Mouse (Mus musculus) heart, postnatal 0 days (tissue): Measurements from ENCODE around the gene Olfr551. TPM values are rescaled to one million over a fixed set of nuclear protein-coding genes. Genes with fewer than 3 reads are reported as not detected.

Experiments used
- ATAC-seq: fragments of 200-750 bp; cut with Nextera tagmentation; 2 replicates; pipeline ENCODE4 v1.8.0; 2017; ENCODE audit warnings: low read depth, moderate number of reproducible peaks, moderate library complexity; ENCODE audit not compliant: insufficient read depth
- DNase-seq: peaks from one replicate; pipeline ENCODE4 v3.0.0-alpha.2; 2016; ENCODE audit warnings: low spot score
- H3K27ac ChIP-seq: fragments of 300-500 bp; sonication (generic); 2 replicates; pipeline ENCODE4 v1.5.1; 2014; ENCODE audit warnings: low read depth, mild to moderate bottlenecking
- H3K27me3 ChIP-seq: fragments of 300-500 bp; sonication (generic); 2 replicates; pipeline ENCODE4 v1.6.1; 2014; ENCODE audit warnings: low read length, mixed read lengths; ENCODE audit not compliant: control insufficient read depth, insufficient read depth
- H3K36me3 ChIP-seq: fragments of 300-500 bp; sonication (generic); replicated peaks from 2 replicates; pipeline ENCODE4 v1.6.1; 2014; ENCODE audit warnings: low read length, mixed read lengths; ENCODE audit not compliant: control insufficient read depth, insufficient read depth
- H3K4me1 ChIP-seq: fragments of 300-500 bp; sonication (generic); 2 replicates; pipeline ENCODE4 v1.6.1; 2014; ENCODE audit warnings: antibody characterized with exemption; ENCODE audit not compliant: control insufficient read depth, insufficient read depth
- H3K4me2 ChIP-seq: fragments of 300-500 bp; sonication (generic); 2 replicates; pipeline ENCODE4 v1.6.1; 2014; ENCODE audit warnings: low read depth, mild to moderate bottlenecking, low read length, moderate library complexity
- H3K4me3 ChIP-seq: fragments of 300-500 bp; sonication (generic); 2 replicates; pipeline ENCODE4 v1.5.1; 2014; ENCODE audit warnings: low read depth, low read length
- H3K9ac ChIP-seq: fragments of 300-500 bp; sonication (generic); replicated peaks from 2 replicates; pipeline ENCODE4 v1.6.1; 2014; ENCODE audit warnings: low read depth, low read length, mixed read lengths
- H3K9me3 ChIP-seq: fragments of 300-500 bp; sonication (generic); replicated peaks from 2 replicates; pipeline ENCODE4 v1.6.1; 2016; ENCODE audit warnings: low read length; ENCODE audit not compliant: control insufficient read depth
- CTCF ChIP-seq: IDR thresholded peaks from 2 replicates; pipeline ENCODE4 v1.5.1; 2016; ENCODE audit warnings: antibody characterized with exemption, control low read depth, low read depth
- EP300 ChIP-seq: IDR thresholded peaks from 2 replicates; pipeline ENCODE4 v1.6.1; 2016; ENCODE audit warnings: antibody characterized with exemption, low read depth
- WGBS: fragments of 180-500 bp; shearing (Covaris S2); extraction: QIAGEN DNeasy Blood & Tissue Kit; methylation state at CpG from one replicate; pipeline ENCODE4 v1.1.7; 2014; 5-methylcytosine and 5-hydroxymethylcytosine counted together
- polyA plus RNA-seq: library from polyadenylated mRNA; unstranded; fragments of >200 nt; fragmentation: Nextera tagmentation; extraction: Ambion mirVana; gene quantifications from 2 replicates; pipeline ENCODE4 v1.2.1, GENCODE M21; 2015
- total RNA-seq: library from RNA; depleted of rRNA; stranded (reverse); fragments of >200 nt; gene quantifications from 2 replicates; pipeline ENCODE4 v1.2.3, GENCODE M21; 2014; ENCODE audit warnings: low replicate concordance

The Olfr551 gene
- total and polyA plus RNA-seq, 2 experiments from 2014 or later = not detected

DNA sequence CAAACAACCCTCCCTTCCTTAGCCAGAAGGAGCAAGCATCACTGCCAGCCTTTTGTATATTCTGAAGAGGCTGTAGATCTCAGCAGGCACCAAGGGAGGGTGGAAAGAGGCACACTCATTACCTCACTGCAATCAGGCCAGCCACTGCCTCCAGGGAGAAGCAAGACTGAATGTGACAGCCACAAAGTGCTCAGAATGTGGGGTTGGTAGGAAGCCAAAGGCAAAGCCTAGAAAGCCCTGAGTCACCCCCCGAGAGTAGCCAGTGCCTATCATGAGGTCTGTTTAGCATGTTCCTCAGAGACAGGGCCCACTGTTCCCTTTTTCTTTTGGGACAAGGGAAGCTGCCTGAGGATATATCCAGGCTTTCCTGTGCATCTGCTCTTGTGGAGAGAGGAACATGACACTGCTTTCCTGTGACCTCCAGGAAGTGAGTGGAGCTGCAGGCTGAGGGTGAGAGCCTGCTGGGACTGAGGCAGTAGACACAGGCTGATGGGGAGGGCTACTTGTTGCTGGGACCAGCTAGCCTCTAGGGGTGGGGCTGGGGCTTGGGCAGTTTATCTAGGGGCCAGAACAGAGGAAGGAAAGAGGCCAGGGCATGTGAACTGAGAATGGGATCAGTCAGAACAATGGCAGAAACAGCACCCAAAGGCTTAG lies 5.8 kb upstream of the Olfr551 start, which contains the start of gene Olfr552:
Gene Olfr552 (plus strand): TSS at position 393 of the 654 bp plus-strand sequence.
- WGBS = 30% methylated on average over 1 of the region's 1 CpGs
- no peaks in the 10 kb centered on the region for H3K9me3 ChIP-seq
- TF ChIP-seq EP300 = no peak
- no peak for TF ChIP-seq CTCF
- H3K4me3 ChIP-seq = no peak within 1 kb of the TSS
- DNase-seq (no peak), ATAC-seq (no peak)
- no peak within 1 kb of the TSS for H3K27ac ChIP-seq
- H3K36me3 ChIP-seq = no peaks in the 10 kb centered on the region
- no peaks in the 10 kb centered on the region for H3K4me1 ChIP-seq
- H3K4me2 ChIP-seq = no peak within 1 kb of the TSS
- no peak within 1 kb of the TSS for H3K9ac ChIP-seq
- H3K27me3 ChIP-seq = no peaks in the 10 kb centered on the region

GRCm38 (mm10) chr7:102575998-102576397 lies 15.7 kb downstream of the Olfr551 start:
- Histone ChIP-seq H3K9me3 (no peaks in the 10 kb centered on the region), H3K4me1 (no peaks in the 10 kb centered on the region), H3K4me3 (no peak overlapping the region), H3K36me3 (no peaks in the 10 kb centered on the region), H3K27ac (no peak overlapping the region), H3K9ac (no peak overlapping the region), H3K4me2 (no peak overlapping the region), H3K27me3 (no peaks in the 10 kb centered on the region)
- no peak for ATAC-seq
- 54% methylated on average over 6 of the region's 6 CpGs for WGBS
- DNase-seq = no peak
- TF ChIP-seq CTCF (no peak), EP300 (no peak)

DNA sequence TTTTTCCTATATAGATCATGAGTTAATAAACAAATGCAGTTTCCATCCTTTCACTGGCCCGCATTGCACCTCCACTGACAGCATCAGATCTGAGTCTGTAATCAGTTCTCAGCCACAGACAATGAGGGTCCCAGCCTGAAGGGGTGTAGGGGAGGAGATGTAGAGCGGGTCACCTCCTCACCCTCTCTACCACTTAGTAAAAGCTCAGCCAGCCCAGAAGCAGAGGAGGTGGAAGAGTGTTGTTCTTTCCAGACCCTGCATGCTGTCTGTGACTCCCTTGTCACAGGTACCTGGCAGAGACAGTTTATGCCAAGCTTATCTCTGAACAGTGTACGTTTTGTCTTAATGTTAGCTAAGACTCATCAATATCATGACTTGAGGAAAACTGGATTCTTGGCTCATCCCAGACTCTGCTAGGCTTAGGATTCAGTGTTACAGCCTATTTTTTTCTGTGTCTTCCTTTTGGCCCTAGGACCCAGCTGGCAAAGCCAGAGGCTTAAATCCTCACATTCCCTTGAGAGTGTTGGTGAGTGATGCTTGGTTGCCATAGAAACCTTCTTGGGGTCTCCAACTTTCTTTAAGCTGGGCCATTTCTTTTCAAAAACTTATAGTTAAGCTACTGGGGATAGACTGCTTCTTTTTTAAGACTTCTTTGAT lies 18.4 kb downstream of the Olfr551 start:
- Histone ChIP-seq H3K27me3 (no peaks in the 10 kb centered on the region), H3K36me3 (no peaks in the 10 kb centered on the region), H3K9ac (no peak overlapping the region), H3K4me2 (no peak overlapping the region), H3K9me3 (no peaks in the 10 kb centered on the region), H3K4me3 (no peak overlapping the region), H3K27ac (no peak overlapping the region), H3K4me1 (no peaks in the 10 kb centered on the region)
- DNase-seq = no peak
- no peak for ATAC-seq
- WGBS = 72% methylated on average over 3 of the region's 3 CpGs
- TF ChIP-seq CTCF (no peak), EP300 (no peak)

DNA sequence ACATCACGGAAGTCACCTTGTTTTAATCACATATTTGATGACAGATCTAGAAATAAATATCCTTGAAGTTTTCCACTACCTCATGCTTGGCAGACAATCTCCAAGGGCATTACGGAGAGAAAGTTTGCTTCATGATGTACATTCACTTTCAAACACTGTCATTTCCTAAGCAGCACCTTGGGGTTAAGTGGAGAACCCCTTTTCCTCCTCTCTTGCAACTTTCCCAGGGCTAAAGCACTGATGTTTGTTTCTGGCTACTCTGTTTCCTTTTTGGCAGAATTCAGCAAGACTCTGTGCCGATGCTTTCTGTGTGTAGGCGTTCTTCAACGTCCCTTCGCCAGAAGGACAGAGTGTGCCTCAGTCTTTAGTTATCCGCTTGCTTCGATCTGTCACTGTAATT lies 20.5 kb downstream of the Olfr551 start, which contains the start of gene Olfr550:
Gene Olfr550 (plus strand): TSS at position 301 of the 400 bp plus-strand sequence.
- H3K36me3 ChIP-seq = no peaks in the 10 kb centered on the region
- WGBS = 82% methylated on average over 8 of the region's 8 CpGs
- no peaks in the 10 kb centered on the region for H3K9me3 ChIP-seq
- no peaks in the 10 kb centered on the region for H3K4me1 ChIP-seq
- no peaks in the 10 kb centered on the region for H3K27me3 ChIP-seq
- H3K4me3 ChIP-seq = no peak within 1 kb of the TSS
- ATAC-seq (no peak), DNase-seq (no peak)
- no peak within 1 kb of the TSS for H3K4me2 ChIP-seq
- TF ChIP-seq CTCF = no peak
- TF ChIP-seq EP300 = no peak
- no peak within 1 kb of the TSS for H3K9ac ChIP-seq
- H3K27ac ChIP-seq = no peak within 1 kb of the TSS

- Histone ChIP-seq H3K27ac (no peak overlapping the region), H3K36me3 (peaks cover 17% of the 10 kb centered on the region; the same call in 1 of the 2 replicates), H3K9me3 (no peaks in the 10 kb centered on the region), H3K4me2 (no peak overlapping the region), H3K4me1 (peaks cover 6% of the 10 kb centered on the region), H3K27me3 (no peaks in the 10 kb centered on the region), H3K9ac (no peak overlapping the region), H3K4me3 (no peak overlapping the region)
- WGBS = 87% methylated on average over 4 of the region's 4 CpGs
- TF ChIP-seq EP300 = no peak
- no peak for TF ChIP-seq CTCF
- no peak for ATAC-seq
- DNase-seq = no peak
Observed at GRCm38 (mm10) chr7:102566219-102566618, 25.5 kb downstream of the Olfr551 start.
